Mouse (Mus musculus): ENCODE data around the gene Omp.

The Omp gene

DNA sequence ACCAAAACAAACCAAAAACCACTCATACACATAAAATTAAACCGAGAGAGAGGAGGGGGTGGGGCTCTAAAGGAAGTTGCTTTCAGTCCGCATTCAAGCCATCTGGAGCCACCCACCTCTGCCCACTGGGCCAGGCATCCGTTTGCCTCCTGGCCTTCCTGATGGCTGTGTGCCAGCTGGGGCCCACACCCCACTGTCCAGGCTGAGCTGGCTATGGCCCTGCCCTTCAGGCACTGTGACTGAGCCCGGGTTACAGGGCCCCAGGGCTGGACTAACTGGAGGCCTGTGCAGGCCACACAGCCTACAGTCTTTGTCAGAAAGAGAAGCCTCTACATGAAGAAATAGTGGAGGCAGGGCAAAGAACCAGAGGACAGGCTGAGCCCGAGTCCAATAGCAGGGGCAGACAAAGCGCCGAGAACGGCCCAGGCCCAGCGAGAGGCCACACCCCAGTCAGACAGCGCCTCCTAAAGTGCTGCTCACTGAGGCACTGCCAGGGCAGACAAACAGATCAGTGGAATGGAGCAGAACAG lies 19.8 kb upstream of the Omp start:
- DNase-seq = peak; percentile 63

DNA sequence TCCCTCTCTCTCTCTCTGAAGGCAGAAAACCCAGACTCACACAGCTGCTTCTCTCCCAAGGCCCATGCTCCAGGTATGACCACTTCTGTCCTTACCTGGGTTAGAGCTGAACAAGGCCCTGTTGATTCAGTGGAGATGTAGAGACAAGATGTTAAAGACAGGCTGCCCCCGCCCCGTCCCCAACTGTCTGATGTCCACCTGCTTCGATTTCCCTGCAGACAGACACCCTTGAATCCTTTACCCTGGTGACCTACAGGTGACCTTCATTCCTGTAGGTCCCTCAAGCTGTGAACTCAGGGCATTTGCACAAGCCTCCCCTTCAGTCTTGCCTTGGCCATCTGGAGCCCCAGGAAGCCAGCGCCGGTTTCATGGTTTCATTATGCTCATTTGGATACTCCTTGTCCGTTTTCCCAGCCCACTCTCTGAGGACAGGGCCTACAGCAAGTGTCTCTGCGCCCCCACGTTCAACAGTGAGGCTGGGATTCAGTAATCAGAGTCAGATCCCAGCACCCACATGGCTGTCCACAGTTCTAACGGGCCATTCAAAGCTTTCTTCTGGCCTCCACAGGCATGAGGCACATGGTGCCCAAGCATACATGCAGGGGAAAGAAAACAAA lies 19.2 kb upstream of the Omp start:
- peak; percentile 68 for DNase-seq

DNA sequence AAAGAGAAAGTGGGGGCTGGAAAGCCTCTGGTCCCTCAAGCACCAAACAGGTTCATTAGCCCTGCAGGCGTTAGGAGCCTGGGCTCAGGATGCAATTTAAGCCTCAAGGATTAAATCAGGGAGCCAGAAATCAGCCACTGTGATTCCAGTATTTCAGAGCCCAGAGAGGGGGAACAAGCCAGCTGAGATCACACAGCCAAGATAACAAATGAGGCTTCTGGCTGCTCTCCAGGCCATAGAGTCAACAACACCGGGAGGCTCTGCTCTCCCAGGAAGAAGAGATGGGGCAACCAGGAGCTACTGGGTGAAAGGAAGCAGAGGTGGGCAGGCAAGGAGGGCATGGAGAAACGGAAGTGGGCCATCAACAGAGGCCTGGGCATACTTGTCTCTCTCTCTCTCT lies 18.4 kb upstream of the Omp start:
- DNase-seq = no peak

- no peak for DNase-seq
Observed at GRCm38 (mm10) chr7:98162239-98162638, 16.9 kb upstream of the Omp start.

DNA sequence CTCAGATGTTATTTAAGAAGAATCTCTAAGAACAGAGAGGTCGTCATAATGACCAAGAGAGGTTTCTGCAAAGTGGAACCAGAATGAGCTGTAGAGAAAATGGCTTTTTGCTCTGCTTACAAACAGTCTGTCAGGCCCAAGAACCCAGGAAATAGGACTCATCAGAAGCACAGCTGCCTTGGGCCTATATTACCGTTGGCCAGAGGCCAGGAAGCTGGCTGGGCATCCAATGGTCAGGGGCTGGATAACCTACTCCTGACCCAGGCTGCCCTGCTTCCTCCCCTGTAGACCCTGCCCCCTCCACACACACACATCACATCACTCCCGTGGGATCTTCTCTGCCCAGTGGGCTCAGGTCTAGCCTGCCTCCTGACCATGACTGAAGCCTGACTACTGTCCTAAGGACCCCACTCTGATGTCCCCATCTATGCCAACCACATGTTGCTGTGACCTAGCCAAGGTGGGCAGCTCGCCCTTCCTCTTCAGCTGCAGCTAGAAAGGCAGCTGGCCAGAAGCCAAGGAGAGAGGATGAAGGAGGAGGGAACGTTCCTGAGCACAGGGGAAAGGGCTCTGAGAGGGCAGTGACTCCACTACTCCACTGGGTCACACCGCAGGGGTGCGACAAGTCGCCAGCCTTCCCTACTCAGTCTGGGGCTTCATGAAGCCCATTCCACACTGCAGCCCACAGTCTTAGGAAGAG lies 14.9 kb upstream of the Omp start:
- no peak for DNase-seq

DNA sequence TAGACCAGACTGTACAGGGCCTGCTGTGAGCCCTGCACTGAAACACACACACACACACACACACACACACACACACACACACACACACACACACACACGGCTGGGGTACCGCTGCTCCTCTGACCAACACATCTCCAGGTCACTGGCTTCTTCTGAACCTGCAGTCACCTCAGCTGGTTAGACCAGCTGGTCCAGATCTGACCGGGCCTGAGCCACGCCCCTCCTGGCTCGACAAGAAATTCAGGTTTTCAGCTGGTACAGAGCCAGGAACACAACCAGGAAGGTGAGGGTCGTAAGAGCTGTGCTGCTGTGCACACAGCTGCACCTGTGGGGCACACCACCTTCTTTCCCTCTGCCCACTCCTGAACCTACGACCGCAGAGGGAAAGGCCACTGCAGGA lies 13.2 kb upstream of the Omp start:
- DNase-seq = no peak

DNA sequence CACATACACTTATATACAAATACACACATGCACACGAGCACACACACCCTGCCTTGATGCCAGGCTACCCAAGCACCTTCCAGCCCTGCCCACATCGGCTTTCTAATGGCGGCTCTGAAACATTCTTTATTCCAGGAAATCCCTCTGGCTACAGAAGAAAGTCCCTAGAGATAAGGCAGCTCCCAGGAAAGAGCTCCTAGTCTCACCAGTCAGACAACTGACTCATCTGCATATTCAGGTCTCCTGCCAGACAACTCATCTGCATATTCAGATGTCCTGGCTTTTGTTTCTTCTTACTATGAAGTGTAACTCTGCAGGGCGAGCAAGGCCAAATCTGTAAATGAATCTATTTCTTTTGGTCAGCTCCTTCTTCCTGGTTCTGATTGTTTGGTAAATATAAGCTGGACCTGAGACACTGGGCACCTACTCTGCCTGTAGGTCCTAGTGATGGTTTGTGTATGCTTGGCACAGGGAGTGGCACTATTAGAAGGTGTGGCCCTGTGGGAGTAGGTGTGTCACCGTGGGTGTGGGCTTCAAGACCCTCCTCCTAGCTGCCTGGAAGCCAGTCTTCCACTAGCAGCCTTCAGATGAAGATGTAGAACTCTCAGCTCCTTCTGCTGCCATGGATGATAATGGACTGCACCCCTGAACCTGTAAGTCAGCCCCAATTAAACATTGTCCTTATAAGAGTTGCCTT lies 12.5 kb upstream of the Omp start:
- DNase-seq = no peak

- DNase-seq = no peak
Observed at GRCm38 (mm10) chr7:98156280-98156665, 11.0 kb upstream of the Omp start.

DNA sequence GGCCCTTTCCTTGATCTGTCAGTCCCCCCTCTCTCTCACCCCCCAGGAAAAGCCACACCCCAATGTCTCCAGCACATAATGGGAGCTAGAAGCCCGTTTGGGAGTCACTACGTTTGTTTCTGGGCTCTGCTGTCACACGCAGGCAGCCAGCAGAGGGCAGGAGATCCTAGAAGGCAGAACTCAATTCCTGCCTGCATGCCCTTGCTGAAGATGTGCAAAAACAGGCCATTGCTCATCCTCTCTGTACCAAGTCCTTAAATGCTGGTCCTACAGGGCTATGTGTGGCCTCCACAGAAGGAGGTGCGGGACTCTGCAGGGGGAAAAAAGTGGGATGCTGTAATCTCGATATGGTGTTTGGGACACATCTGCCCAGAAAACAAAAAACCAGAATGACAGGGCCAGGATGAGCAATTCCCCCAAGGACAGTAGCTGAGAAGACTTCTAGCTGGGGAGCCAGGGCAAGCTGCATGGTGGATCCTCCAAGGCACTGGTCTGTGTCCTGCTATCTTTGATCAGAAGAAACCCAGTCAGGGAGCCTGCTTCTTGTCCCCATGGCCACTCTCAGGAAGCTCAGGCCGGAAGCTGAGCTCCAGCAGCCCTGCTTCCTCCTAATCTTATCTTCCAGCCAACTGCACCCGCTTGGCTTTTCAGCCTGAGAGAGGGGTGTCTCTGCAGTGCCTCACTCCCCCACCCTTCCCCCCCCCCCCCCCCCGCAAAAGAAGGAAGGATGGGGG lies 10.4 kb upstream of the Omp start:
- peak; percentile 88 for DNase-seq

DNA sequence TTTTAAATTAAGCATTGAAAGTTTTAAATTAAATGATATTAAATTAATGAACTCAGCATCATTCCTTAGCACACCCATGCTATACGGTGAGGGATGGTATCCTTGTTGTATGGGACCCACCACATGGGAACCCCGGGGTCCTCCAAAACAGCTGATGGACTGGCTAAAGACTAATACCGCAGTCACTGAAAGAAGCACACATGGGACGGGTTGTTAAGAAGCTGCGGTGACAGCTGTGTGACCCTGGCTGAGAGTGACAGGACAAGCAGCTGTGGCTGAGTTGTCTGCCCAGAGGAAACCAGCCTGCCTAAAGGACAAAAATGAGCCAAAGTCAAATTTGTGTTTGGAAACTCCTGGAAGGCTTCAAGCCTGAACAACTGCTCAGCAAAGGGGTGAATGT lies 8.6 kb upstream of the Omp start:
- DNase-seq = no peak

GRCm38 (mm10) chr7:98153345-98153744 lies 8.0 kb upstream of the Omp start:
- DNase-seq = no peak

- no peak for DNase-seq
Observed at GRCm38 (mm10) chr7:98152400-98152799, 7.1 kb upstream of the Omp start.

GRCm38 (mm10) chr7:98150525-98150924 lies 5.2 kb upstream of the Omp start:
- DNase-seq = no peak

DNA sequence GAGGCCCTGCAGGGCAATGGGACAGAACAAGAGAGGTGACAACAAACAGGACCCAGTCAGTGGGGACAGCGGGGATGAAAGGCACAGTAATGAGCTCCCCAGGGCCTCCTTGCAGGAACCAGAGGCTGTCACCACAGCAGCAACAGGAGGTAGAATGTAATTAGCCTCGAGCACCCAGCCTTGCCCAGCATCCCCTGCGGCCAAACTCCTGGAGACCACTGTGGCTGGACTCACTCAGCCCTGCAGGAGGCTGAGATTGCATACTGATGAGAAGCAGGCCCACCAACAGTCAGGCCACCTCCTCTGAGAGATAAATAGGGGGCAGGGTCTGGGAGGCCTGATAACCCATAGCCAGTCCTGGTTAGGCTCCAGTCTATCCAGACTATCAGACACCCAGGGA lies 4.5 kb upstream of the Omp start:
- no peak for DNase-seq

DNA sequence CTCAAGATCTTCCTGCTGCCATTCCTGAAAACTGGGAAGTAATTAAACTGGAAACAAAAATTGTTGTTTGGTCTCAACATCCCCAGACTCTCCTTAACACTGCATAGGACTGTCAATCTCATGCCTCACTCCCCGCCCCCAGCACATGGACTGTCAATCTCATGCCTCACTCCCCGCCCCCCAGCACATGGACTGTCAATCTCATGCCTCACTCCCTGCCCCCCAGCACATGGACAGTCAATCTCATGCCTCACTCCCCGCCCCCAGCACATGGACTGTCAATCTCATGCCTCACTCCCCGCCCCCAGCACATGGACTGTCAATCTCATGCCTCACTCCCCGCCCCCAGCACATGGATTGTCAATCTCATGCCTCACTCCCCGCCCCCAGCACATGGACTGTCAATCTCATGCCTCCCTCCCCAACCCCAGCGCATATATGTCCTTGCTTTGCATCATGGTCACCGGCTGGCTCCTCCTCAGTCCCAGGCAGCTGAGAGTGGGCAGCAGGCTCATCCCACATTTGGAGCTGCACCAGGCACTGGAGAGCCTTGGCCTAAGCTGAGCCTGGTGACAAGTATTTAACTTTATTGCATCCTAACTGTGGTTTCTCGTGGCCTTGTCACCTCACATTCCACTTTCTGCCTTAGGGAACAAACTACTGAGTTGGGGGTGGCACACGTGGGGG lies 3.6 kb upstream of the Omp start:
- no peak for DNase-seq

- no peak for DNase-seq
Observed at GRCm38 (mm10) chr7:98147766-98148165, 2.5 kb upstream of the Omp start.

GRCm38 (mm10) chr7:98146447-98146845 lies 1.1 kb upstream of the Omp start:
- no peak for DNase-seq

GRCm38 (mm10) chr7:98145842-98146446 lies 642 bp upstream of the Omp start:
- no peak for DNase-seq

- DNase-seq = no peak
Observed at GRCm38 (mm10) chr7:98142648-98143047, 2.7 kb downstream of the Omp start.

GRCm38 (mm10) chr7:98142247-98142646 lies 3.1 kb downstream of the Omp start:
- no peak for DNase-seq

DNA sequence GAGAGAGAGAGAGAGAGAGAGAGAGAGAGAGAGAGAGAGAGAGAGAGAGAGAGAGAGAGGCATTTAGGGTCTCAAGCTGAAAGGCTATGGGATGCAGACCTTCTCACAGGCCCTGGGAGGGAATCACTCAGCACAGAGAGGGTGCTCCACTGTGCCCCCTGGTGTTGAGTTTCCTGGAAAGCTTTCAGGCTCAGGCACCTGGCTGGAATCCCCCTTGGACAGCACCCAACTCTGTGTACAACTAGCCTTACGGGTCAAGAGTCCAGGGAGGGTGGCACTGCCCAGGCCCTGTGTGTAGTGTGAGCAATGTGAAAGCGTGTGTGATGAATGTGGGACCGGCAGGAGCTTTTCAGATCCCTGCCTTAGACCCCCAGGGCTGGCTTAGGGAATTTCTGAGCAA lies 4.1 kb downstream of the Omp start:
- DNase-seq = peak; percentile 72

DNA sequence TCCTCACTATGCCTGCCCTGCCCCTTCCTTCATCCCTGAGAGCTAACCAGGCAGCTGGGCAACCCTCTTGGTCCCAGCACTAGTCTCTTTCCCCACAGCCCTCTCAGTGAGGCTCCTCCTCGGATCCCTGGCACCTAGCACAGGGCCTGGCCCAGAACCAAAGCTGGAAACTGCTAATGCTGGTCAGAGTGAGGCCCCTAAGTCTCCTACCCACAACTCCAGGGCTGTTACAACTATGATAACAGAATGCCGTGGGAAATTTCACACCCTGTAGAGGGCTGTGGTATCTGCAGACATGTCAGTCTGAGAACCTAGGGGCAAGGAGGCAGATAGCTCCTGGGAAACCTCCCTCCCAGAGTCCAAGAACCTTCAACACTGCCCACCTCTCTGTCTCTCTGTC lies 4.7 kb downstream of the Omp start:
- DNase-seq = no peak
